Mouse (Mus musculus): ENCODE measurements at regions not wholly inside any gene's neighbourhood (a gene's known extent, or its start where the extent isn't known, plus 50 kb on each side); places are given as distances from the start of the nearest gene placed in this dataset.

DNA sequence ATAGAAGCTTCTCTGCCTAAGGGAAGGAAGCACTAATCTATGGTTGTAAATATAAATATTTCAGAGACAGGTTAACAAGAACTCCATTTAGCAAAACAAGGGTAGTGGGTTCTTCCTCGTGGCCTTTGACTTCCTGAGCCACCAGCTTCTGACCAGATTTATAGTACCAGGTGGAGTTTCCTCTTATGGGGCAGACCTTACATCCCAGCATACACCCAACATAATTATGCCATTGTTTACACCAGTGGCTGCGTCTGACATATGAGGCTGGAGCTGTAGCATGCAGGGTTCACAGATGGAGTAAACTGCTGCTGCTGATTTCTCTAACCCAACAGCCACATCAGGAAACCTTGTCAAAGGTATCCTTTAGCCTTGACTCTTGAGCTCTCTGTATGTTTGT lies 75.5 kb downstream of the Trib2 start:
- DNase-seq: no peak

DNA sequence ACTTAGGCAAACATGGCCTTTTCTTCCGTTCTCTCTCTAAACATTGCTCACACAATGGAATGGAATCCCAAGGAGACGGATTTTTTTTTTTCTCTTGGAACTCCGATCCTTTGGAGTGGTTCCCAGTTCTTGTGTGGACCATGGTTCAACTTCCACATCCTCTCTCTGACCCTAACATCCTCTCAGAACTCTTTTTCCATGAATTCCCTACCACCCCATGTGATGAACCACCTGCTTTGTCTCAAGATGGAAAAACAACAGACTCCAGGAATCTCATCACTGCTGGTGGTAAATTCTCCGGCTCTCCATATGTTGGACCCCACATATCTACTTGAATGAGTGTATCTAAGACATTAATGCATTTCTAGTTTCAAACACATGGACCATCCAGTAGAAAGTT lies 77.7 kb downstream of the Trib2 start:
- peak; percentile 34 to 53 for DNase-seq

DNA sequence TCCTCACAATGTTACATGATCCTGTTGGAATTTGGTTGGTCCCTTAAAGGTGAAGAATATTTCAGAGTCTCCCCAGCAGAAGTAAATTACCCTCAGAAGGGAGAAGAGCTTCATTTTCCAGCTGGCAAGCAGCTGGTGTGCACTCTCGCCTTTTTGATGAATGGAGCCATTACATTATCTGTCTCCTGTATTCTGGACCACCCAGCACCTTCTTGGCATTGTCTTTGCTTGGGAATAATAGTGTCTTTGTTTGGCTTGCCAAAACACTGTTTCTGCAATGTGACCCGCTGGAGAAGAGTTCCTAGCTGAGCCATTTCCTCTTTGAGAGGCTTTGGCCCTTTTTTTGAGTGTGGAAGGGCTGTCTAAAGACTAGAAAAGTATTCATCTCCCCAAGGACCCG lies 85.5 kb downstream of the Trib2 start:
- peak; percentile 21 to 58 for DNase-seq

DNA sequence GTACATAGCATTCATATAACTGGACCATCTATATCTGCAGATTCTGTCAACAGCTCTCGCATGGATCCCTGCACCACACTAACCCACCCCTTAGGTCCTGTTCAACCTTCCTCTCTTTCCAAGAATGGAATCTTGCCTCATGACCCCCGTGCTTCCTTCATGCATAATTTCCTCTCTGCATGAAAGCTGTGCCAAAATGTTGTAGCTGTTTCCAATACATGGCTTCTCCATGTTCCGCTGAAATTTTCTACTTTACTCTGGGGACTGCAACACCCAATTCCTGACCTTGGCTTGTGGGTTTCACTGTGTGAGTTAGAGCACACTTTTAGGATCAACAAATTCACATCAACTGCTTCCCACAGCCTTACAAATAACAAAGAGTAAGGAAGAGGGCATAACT lies 87.0 kb downstream of the Trib2 start:
- peak in 1 of 2 experiments; percentile 31 for DNase-seq

DNA sequence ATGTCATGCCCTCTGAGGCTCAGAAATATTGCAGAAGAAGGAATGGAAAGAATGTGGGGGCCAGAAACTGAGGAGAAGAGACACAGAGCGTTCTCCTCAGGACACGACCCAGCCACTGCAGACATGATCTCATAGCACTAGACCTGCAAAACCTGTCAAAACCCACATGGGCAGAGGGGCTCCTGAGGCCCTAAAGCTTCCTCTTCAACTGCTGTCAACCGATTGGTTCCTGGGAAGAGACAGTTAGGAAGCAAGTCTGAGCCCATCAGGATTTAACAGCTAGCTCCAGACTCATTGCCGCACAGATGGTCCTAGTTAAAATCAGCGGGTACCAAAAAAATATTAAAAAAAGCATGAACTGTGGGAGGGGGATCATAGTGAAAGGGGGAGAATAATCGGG lies 93.2 kb downstream of the Trib2 start:
- DNase-seq: no peak

DNA sequence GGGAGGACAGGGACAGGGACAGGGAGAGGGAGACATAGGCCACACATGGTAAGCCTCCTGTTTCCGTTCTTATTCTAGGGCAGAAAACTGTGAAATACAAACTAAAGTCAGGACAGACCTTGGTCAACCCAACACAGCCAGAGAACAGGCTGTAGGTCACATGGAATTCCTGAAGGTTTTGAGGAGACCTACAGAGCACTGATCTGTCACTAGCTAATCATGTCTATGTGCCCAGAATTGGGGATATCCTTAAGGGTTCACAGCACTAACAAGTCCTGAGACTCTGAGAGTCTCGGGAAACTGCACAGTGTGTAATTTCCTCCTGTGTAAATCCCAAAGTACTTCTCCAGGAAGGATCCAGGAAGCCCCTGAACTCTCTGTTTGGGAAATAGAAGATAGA lies 94.6 kb downstream of the Trib2 start:
- peak in 1 of 2 experiments; percentile 22 for DNase-seq

DNA sequence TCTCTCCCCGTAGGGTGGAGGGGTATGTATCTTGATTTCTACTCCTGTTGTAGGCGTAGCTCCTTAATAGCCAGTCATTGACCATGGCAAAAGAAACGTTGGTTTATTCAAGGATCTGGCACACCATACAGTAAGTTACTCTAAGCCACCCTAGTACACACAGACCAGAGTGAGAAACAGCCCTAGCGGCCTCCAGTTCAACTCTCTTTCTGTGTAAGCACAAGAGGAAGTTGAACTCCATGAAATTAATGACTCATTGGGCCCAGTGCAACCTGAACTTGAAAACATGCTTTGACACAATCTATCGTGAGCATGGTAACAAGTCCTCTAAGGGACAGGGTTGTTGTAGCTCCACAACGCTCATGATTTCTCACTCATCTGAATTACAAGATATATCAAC lies 96.6 kb downstream of the Trib2 start:
- no peak for DNase-seq

DNA sequence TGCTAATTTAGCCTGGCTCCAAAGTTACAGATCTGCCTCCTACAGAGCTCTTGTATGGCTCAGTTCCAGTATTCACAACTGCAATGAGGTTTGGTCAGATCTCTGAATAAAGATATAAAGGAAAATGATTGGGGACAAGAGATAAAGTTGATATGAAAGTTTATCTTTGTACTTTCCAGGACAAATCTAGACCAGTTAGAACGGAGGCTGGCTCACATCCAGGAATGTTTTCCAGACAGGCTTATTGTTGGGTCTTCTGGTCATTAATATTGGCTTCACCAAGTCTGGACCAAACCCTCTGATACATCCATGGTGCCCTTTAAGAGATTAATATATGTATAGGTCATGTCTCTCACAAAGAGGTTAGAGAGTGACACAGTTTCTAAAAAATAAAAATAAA lies 97.9 kb downstream of the Trib2 start:
- DNase-seq: peak; percentile 38 to 52

DNA sequence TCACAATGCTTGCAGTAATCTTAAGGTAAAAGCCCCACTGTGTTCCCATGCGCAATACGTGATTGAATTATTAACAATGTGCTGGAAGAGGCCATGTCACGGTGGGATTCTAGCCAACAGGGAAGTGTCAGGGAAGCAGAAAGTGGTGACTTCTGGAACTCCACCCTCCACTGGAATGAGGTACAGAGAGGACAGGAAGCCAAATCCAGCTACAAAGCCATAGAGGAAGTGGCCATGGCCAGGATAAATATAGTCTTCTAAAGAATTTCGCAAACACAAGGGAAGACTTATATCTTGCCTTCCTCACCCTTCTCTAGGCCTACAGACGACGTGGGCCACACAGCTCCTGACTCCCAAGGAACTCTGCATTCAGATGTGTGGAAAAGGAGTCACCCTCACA lies 98.7 kb downstream of the Trib2 start:
- peak; percentile 55 to 74 for DNase-seq

DNA sequence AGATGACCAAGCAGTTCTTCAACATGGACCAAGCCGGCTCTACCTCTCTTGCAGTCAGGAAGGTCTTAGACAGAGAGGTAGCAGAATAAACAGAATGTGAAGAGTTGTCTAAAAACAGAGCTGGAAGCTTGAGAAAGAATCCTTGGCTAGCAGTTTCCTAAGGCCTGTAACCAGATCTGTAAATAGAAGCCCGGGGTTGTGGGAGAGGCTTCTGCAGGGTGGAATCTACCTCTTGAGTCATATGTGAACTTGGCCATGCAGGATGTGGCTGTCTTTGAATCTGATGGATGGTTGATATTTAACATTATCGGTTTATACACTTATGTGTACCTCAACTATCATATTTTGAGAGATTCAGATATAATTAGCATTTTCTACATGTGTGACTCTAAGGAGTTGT lies 99.4 kb downstream of the Trib2 start:
- DNase-seq: no peak

DNA sequence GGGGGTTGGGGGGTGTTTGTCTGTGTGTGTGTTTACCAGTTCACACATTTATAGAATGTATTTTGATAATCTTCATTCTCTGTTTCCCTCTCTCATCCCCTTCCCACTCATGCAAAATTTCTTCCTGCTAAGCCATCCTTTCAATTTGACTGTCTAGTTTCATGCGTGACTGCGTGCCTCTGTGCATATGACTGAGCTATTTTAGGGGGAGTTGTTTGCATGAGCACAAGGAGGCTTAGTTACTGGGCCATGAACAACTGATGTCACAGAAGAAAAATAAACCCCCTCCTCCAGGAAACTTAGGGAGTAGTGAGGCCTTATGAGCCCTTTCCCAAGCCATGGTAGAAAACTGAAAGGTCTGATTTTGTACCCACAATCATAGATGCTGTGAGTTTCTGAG lies 103.1 kb downstream of the Trib2 start:
- DNase-seq: no peak

DNA sequence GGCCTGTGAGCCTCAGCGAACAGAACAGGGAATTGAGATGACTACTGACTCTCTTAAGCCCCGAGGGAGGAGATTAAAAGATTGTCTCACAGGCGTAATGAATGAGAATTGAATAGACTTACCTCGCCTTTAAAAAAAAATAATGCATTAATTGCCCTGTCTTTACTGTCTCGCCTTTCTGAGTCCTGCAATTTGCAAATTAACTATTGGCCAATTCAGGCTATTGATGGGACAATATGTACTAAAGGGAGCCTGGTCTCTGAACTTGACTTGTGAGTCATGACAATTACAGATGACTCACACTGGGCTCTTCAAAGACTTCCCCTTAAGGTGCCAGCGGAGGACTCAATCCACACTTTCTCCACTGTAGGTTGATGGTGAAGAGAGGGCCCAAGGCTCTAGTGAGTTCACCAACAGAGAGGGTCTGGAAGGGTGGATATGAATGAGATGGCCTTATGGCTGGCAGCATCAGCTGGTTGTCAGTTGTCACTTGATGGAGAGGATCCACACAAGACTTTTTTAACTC lies 109.1 kb downstream of the Trib2 start:
- no peak for DNase-seq

DNA sequence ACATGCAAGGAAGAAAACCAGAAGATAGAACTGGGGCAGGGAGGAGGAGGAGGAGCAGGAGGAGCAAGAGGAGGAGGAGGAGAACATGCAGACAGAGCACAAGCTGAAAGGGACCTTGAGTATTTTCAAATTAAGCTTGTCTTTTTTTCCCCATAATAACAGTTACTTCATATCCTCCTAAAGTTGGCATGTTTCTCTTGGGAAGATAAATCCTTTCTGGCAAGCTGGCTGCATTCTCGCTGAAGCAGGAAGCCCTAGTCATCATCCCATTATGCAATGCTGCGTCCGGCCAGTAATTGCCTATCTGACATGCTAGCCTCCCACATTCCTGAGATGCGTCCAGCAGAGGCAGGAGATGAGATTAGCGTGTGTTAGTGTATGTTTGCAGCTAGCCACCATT lies 112.3 kb downstream of the Trib2 start:
- DNase-seq: peak; percentile 68 to 87

DNA sequence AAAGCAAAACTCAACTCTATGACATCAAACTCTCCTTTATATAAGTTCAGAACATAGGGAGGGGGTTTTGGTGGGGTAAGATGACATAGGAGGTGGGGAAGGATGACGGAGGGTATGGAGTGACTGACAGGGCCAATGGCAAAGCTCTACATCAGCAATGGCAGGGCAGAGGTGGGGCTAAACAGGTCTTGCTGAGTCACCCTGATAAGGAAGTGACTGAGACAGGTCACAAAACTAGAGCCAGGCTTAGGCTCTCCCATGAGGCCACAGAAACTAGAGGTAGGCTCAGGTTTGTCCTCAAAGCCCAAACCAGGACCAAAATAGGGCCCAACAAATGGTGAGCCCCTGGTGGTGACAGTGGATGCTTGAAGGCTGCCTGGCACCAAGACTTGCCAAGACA lies 114.6 kb downstream of the Trib2 start:
- DNase-seq: no peak

DNA sequence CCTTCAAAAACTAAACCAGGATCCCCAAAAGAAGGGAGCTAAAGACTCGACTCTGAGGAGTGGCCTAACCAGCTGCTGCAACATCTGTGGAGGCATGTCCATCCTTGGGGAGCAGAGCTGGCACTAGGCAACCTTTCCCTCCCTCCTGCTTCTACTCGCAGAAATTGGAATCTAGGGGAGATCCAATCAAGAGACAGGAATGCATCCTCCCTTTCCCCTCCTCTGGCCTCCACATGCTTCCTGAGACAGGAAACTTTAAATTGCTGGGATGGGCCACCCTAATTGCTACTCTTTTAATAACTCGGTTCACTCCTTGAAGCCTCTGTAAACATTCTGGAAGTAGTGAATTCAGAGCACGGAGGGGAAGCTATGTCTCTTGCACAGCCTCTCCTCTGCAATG lies 117.9 kb downstream of the Trib2 start:
- DNase-seq: no peak

DNA sequence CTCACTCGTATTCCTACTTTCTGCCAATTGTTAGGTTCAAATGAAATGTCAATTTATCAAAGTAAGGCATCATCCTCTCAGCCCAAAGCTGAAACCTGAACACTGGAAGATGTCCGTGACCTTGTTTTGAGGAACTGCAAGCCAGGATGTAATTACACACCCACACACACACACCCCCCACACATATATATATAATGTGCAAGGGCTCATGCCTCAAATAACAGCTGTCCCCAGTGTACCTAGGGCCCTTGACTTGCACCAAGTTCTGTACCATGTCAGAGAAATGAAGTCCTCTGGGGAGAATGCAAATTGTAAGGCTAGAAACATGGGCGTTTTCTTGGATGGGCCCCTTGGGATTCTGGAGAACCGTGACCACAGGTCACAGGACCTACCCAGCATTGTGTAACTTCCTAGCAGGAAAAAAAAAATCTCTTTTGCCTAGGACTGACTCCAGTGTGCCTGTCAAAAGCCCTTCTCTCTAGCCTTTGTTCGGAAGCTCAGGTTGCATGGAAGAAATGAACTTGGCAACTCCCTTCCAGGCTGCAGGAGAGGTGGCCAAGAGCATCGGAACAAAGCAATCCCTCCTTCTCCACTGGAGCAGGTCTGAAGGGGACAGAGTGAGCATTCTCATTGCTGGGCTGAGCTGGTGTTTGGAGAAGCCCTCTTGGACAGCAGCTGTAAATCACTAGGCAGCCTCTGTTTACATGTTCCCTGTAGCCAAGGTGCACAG lies 118.5 kb downstream of the Trib2 start:
- DNase-seq: peak in 1 of 2 experiments; percentile 40

DNA sequence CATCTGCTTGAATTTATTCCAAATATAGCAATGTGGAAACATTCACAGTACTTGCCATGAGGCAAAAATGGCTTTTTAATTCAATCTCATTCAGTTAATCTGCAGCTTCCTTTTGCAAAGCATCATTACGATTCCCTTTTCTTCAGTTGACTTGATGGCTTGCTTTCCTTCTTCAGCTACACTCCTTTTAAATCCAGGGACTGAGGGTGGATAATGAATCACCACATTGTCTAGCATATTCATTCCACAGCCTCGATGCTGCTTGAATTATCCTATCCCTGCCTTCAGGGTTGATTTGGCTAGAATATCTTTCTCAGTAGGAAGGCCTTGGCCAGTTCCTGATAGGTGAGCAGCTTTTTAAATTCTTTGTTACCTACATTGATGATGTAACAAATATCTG lies 128.4 kb downstream of the Trib2 start:
- DNase-seq: no peak

DNA sequence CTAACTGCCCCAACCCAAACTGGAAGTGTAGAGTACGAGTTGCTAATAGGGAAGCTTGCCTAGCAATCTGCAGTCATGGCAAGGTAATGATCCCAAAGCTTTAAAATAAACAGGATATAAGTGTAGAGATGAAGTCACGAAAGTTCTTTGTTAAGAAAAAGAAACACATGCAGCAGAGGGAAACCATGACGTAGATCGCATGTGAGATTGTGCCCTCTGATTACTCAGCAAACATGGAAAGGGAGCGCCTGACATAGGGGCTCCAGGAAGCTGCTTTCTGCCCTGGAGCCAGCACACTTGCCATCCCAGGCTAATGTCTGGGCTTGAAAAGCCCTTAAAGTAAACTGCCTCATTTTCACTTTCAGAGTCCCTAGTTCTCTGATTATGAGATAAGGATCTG lies 132.4 kb downstream of the Trib2 start:
- DNase-seq: no peak

DNA sequence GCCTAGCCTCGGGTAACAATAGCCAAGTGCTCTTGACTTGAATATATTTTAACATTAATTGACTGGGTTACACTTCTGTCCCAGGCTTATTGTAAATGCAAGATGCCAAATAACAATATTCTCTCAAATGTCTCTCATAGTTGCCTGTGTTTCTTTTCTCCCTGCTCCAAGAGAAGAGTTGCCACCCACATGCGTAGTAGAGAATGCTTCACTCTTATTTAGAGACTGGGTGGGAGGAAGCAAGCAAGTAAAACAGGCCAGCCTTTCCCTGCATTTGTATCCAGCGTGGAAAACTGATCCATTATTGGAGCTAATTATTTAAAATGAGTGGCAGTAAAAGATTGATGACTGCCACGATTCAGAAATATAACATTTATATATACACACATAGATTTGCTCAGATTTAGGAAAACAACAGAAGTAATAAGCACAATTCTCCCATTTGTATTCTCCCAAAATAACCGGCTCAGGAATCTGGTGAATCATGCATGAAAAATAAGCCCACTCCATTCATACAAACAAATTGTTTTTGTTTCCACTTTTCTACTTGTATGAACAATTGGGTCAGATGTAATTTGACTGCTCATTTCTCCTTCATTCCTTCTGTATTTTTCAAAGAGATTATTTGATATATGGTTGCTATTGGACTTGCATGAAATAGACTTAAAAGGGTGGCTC lies 134.9 kb downstream of the Trib2 start:
- DNase-seq: no peak

DNA sequence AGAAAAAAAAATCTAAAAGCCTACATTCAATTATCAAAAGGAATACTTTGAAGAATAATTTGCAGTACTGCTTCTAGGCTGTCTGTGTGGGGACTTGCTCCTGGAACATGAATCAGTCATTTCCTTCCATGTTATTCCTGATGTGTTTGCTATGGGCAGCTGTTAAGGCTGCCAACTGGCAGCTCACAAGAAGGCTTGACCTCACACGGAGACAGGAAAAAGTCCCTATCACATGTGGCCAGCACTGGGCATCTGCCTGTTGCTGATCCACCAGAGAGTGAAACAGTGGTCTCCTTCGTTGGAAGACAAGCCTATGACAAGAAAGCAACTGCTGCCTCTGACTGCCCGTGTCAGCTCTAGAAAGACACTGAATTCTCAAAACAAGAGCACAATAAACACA lies 140.6 kb downstream of the Trib2 start:
- no peak for DNase-seq

DNA sequence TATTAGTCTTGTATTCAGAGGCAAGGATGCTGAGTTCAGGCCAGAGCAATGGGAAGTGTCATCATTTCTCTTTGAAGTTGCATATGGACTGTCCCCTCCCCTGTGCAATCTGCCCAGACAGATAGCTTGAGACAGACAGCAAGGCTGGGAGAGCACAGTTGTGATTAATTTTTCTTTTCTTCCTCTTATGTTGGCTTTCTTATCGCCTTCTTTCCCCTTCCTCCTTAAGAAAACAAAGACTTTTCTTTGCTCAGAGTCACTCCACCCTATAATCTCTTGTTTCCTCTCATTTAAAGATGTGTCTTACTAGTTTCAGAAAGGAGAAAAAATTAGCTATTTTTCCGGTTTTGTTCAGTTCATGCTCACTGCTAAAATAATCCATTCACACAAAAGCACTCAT lies 157.0 kb downstream of the Trib2 start:
- no peak for DNase-seq

DNA sequence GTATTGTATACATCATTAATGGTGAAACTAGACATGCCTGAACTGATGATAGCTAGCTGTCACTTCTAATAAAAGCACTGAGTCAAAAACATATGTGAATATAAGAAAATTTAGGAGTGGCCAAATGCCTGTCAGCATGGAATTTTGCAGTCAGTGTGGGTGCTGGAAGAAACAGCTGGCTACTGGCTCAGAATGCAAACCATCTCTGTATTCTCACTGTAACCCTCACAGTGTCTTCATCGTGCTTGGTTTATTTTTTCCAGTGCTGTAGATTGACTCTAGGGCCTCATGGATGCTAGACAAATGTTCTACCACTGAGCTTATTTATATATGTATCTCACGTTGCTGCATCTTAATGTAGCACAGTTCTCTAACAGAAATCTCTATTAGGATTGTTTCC lies 157.4 kb downstream of the Trib2 start:
- DNase-seq: no peak

DNA sequence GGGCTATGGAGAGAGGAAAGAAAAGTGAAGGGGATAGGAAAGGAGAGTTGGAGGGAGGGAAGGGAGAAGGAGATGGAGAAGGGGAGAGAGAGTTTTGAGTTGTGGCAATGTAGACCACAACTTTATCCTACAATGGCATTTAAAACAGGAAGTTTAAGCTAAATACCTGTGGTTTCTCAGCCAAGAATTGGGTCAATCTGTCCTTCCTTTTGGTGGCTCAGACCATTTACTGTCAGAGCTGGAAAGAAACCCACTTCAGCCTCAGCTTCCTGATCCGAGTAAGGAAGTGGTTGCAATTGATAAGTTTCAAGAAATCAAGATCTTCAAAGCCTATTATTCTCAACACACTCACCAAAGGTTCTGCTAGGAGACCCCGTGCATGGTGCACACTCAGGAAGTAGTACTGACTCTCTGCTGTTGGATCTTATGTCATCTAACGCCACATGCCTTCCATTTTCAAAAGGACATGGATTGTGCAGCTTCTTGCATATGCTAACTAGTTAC lies 158.9 kb downstream of the Trib2 start:
- DNase-seq: no peak

DNA sequence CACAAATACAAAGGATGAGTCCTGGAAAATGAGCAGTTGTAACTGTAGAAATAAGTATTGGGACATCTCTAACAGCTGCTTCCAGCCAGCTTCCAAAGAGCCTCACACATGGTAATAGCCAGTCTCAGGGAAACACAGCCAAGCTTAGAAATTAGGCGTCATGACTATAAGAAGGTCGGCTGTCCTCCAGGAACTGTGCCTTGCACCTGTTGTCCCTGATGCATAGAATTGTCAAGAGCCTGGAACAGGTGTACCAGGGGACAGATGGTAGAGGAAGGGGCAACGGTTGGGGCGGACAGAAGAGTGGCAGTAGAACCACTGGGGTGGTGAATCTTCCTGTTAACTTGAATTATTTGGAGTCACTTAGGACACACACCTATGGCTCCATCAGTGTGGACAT lies 162.1 kb downstream of the Trib2 start:
- DNase-seq: no peak

Data from kidney, adult 8-10 months (tissue).